Mouse (Mus musculus) olfactory bulb, adult 2 months (tissue): ENCODE data around the gene Cbx4.

Experiments used
- CTCF ChIP-seq: fragments of 200-500 bp; IDR thresholded peaks from 2 replicates; pipeline ENCODE4 v1.5.1; 2012; ENCODE audit warnings: low read depth, mild to moderate bottlenecking, low read length, moderate library complexity; ENCODE audit not compliant: insufficient read depth
- POLR2A ChIP-seq: fragments of 200-500 bp; IDR thresholded peaks from 2 replicates; pipeline ENCODE4 v1.6.1; 2012; ENCODE audit warnings: mild to moderate bottlenecking, low read depth, low read length, moderate library complexity; ENCODE audit not compliant: insufficient read depth

DNA sequence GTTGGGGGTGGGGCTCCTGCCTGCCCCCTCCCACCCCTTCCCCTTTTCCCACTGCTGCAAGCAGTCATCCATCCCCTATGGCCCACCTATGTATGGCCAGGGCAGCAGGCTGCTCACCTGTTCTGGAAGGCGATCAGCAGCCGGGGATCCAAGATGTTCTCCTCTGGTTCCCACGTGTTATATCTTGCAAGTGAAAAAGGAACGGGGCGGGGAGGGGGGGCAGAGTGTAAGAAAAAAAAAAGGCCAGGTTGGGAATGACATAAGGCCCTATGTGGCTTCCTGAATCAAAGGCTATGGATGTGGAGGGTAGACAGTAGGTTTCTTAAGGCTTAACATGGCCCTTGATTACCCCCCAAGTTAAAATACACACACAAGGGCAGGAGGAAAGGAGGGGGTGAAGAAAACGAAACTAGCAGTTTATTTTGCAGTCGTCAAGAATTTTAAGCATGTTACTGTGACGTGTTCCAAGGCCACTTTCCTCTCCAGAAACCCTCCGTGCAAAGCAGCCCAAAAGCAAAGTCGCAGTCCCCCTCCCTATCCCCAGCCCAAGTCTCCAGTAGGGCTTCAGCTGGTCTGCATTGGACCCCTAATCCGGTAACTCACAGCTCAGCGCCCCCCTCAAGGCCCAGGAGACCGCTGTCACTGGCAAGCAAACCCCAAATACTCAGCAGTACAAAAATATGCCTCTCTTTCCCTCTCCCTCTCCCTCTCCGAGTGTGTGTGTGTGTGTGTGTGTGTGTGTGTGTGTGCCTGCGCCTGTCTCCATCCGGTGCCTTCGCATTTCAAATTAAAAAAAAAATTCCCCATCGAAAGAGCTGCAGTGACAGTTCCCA, 1.4 kb downstream of the Cbx4 start:
- TF ChIP-seq POLR2A (no peak), CTCF (no peak)
